Mouse (Mus musculus) olfactory bulb, adult 2 months (tissue): ENCODE results near the gene Tfpi.

Experiments used
- CTCF ChIP-seq: fragments of 200-500 bp; IDR thresholded peaks from 2 replicates; pipeline ENCODE4 v1.5.1; 2012; ENCODE audit warnings: low read depth, mild to moderate bottlenecking, low read length, moderate library complexity; ENCODE audit not compliant: insufficient read depth
- POLR2A ChIP-seq: fragments of 200-500 bp; IDR thresholded peaks from 2 replicates; pipeline ENCODE4 v1.6.1; 2012; ENCODE audit warnings: mild to moderate bottlenecking, low read depth, low read length, moderate library complexity; ENCODE audit not compliant: insufficient read depth

GRCm38 (mm10) chr2:84404834-84405233, 71.7 kb downstream of the Tfpi start:
- TF ChIP-seq POLR2A (no peak), CTCF (no peak)
